Mouse (Mus musculus) embryonic facial prominence, embryonic 14.5 days (tissue): ENCODE measurements around the gene Fastkd3. TPM values are rescaled to one million over a fixed set of nuclear protein-coding genes. Genes with fewer than 3 reads are reported as not detected.
"Not testable (repeated sequence)": the region's sequence is repeated elsewhere in the genome, so short reads cannot be mapped to it uniquely, and the experiment has no call there.

Experiments
- ATAC-seq: fragments of 200-750 bp; cut with Nextera tagmentation; 2 replicates; pipeline ENCODE4 v1.8.0; 2017; ENCODE audit warnings: low read depth, moderate number of reproducible peaks, moderate TSS enrichment
- DNase-seq: peaks from one replicate; pipeline ENCODE4 v3.0.0-alpha.2; 2015; ENCODE audit warnings: low spot score
- H3K27ac ChIP-seq: fragments of 300-500 bp; sonication (generic); replicated peaks from 2 replicates; pipeline ENCODE4 v1.5.1; 2014; ENCODE audit warnings: low read depth, mild to moderate bottlenecking, low read length, moderate library complexity
- H3K27me3 ChIP-seq: fragments of 300-500 bp; sonication (generic); replicated peaks from 2 replicates; pipeline ENCODE4 v1.6.1; 2014; ENCODE audit warnings: low read length; ENCODE audit not compliant: control insufficient read depth, insufficient read depth
- H3K36me3 ChIP-seq: fragments of 300-500 bp; sonication (generic); 2 replicates; pipeline ENCODE4 v1.6.1; 2014; ENCODE audit warnings: low read length, mixed read lengths; ENCODE audit not compliant: control insufficient read depth, insufficient read depth
- H3K4me1 ChIP-seq: fragments of 300-500 bp; sonication (generic); 2 replicates; pipeline ENCODE4 v1.6.1; 2014; ENCODE audit warnings: antibody characterized with exemption, low read length; ENCODE audit not compliant: control insufficient read depth, insufficient read depth
- H3K4me2 ChIP-seq: fragments of 300-500 bp; sonication (generic); 2 replicates; pipeline ENCODE4 v1.6.1; 2014; ENCODE audit warnings: low read depth, mild to moderate bottlenecking, low read length, moderate library complexity, mixed read lengths
- H3K4me3 ChIP-seq: fragments of 300-500 bp; sonication (generic); 2 replicates; pipeline ENCODE4 v1.5.1; 2014; ENCODE audit warnings: low read depth, mild to moderate bottlenecking, low read length
- H3K9ac ChIP-seq: fragments of 300-500 bp; sonication (generic); 2 replicates; pipeline ENCODE4 v1.6.1; 2014; ENCODE audit warnings: low read depth, mild to moderate bottlenecking, low read length, moderate library complexity, mixed read lengths
- H3K9me3 ChIP-seq: fragments of 300-500 bp; sonication (generic); 2 replicates; pipeline ENCODE4 v1.6.1; 2016; ENCODE audit warnings: low read length; ENCODE audit not compliant: control insufficient read depth
- WGBS: fragments of 180-500 bp; shearing (Covaris S2); extraction: QIAGEN DNeasy Blood & Tissue Kit; methylation state at CpG from one replicate; pipeline ENCODE4 v1.1.7; 2014; 5-methylcytosine and 5-hydroxymethylcytosine counted together
- polyA plus RNA-seq: library from polyadenylated mRNA; unstranded; fragments of >200 nt; fragmentation: Nextera tagmentation; extraction: Ambion mirVana; gene quantifications from 2 replicates; pipeline ENCODE4 v1.2.1, GENCODE M21; 2014

The Fastkd3 gene
- 25.1 and 27.1 TPM in 2 replicates for polyA plus RNA-seq

GRCm38 (mm10) chr13:68581747-68582516 is at the start of gene Fastkd3, which contains the start of gene Mtrr:
Gene Fastkd3, plus strand, starts transcription at chr13:68582234.
Gene Mtrr, minus strand, starts transcription at chr13:68582149.
- ATAC-seq, result peak; percentile 100
- Histone ChIP-seq H3K9ac (peak within 1 kb of the TSS; percentile 85), H3K9me3 (no peaks in the 10 kb centered on the region), H3K4me1 (peaks cover 6% of the 10 kb centered on the region; the same call in 1 of the 2 replicates), H3K4me2 (peak within 1 kb of the TSS; percentile 94), H3K27ac (peak within 1 kb of the TSS; percentile 81), H3K36me3 (peaks cover 44% of the 10 kb centered on the region), H3K4me3 (peak within 1 kb of the TSS; percentile 87), H3K27me3 (no peaks in the 10 kb centered on the region)
- WGBS, result under 1% methylated on average over 58 of the region's 81 CpGs
- DNase-seq, result peak; percentile 98

- H3K36me3 ChIP-seq, H3K4me2 ChIP-seq, H3K9ac ChIP-seq, H3K27me3 ChIP-seq, DNase-seq, H3K4me1 ChIP-seq, H3K9me3 ChIP-seq, ATAC-seq, H3K4me3 ChIP-seq, H3K27ac ChIP-seq: not testable (repeated sequence)
- 29% methylated on average over 4 of the region's 6 CpGs for WGBS
Observed at GRCm38 (mm10) chr13:68553391-68553790, 28.6 kb upstream of the Fastkd3 start.

GRCm38 (mm10) chr13:68568110-68568509 is 13.9 kb upstream of the Fastkd3 start:
- no peak overlapping the region for H3K9ac ChIP-seq
- DNase-seq, result no peak
- H3K27ac ChIP-seq, result no peak overlapping the region
- 95% methylated on average over 9 of the region's 9 CpGs for WGBS
- no peak for ATAC-seq
- no peaks in the 10 kb centered on the region for H3K27me3 ChIP-seq
- no peak overlapping the region for H3K4me2 ChIP-seq
- no peak overlapping the region for H3K4me3 ChIP-seq
- H3K36me3 ChIP-seq, result peaks cover 79% of the 10 kb centered on the region
- H3K9me3 ChIP-seq, result no peaks in the 10 kb centered on the region
- no peaks in the 10 kb centered on the region for H3K4me1 ChIP-seq

- no peak overlapping the region for H3K27ac ChIP-seq
- H3K4me2 ChIP-seq, result no peak overlapping the region
- no peak overlapping the region for H3K4me3 ChIP-seq
- H3K9ac ChIP-seq, result no peak overlapping the region
- H3K4me1 ChIP-seq, result no peaks in the 10 kb centered on the region
- no peaks in the 10 kb centered on the region for H3K27me3 ChIP-seq
- 90% methylated on average over 11 of the region's 11 CpGs for WGBS
- H3K36me3 ChIP-seq, result peaks cover 75% of the 10 kb centered on the region
- ATAC-seq, result no peak
- no peak for DNase-seq
- no peaks in the 10 kb centered on the region for H3K9me3 ChIP-seq
Observed at GRCm38 (mm10) chr13:68568548-68568947, 13.5 kb upstream of the Fastkd3 start.

GRCm38 (mm10) chr13:68569589-68570336 is 12.3 kb upstream of the Fastkd3 start:
- no peaks in the 10 kb centered on the region for H3K27me3 ChIP-seq
- peak; percentile 78 for DNase-seq
- H3K36me3 ChIP-seq, result peaks cover 67% of the 10 kb centered on the region
- H3K9ac ChIP-seq, result no peak overlapping the region
- no peak overlapping the region for H3K4me2 ChIP-seq
- WGBS, result 69% methylated on average over 17 of the region's 17 CpGs
- H3K27ac ChIP-seq, result no peak overlapping the region
- H3K4me1 ChIP-seq, result no peaks in the 10 kb centered on the region
- no peaks in the 10 kb centered on the region for H3K9me3 ChIP-seq
- ATAC-seq, result no peak
- no peak overlapping the region for H3K4me3 ChIP-seq

GRCm38 (mm10) chr13:68572247-68572646 is 9.8 kb upstream of the Fastkd3 start:
- 86% methylated on average over 19 of the region's 19 CpGs for WGBS
- H3K4me3 ChIP-seq, result no peak overlapping the region
- DNase-seq, result no peak

GRCm38 (mm10) chr13:68572966-68573913 is 8.8 kb upstream of the Fastkd3 start:
- H3K4me1 ChIP-seq, result no peaks in the 10 kb centered on the region
- H3K9me3 ChIP-seq, result no peaks in the 10 kb centered on the region
- peaks cover 55% of the 10 kb centered on the region; the same call in 1 of the 2 replicates for H3K36me3 ChIP-seq
- no peak overlapping the region for H3K4me3 ChIP-seq
- 57% methylated on average over 10 of the region's 10 CpGs for WGBS
- DNase-seq (peak; percentile 62), ATAC-seq (peak; percentile 66)
- no peak overlapping the region for H3K4me2 ChIP-seq
- H3K9ac ChIP-seq, result no peak overlapping the region
- H3K27ac ChIP-seq, result peak overlapping the region; percentile 52; the same call in 1 of the 2 replicates
- no peaks in the 10 kb centered on the region for H3K27me3 ChIP-seq

More at GRCm38 (mm10) chr13:68572247-68572646, 9.8 kb upstream of the Fastkd3 start:
- Histone ChIP-seq H3K9me3 (no peaks in the 10 kb centered on the region), H3K36me3 (peaks cover 63% of the 10 kb centered on the region), H3K27ac (no peak overlapping the region), H3K4me1 (no peaks in the 10 kb centered on the region), H3K27me3 (no peaks in the 10 kb centered on the region), H3K4me2 (no peak overlapping the region), H3K9ac (no peak overlapping the region)
- no peak for ATAC-seq

- Histone ChIP-seq H3K27ac (no peak overlapping the region), H3K9ac (no peak overlapping the region), H3K4me1 (no peaks in the 10 kb centered on the region), H3K9me3 (no peaks in the 10 kb centered on the region), H3K36me3 (peaks cover 56% of the 10 kb centered on the region; the same call in 1 of the 2 replicates), H3K4me2 (no peak overlapping the region), H3K27me3 (no peaks in the 10 kb centered on the region), H3K4me3 (no peak overlapping the region)
- DNase-seq (no peak), ATAC-seq (no peak)
- WGBS, result 74% methylated on average over 4 of the region's 4 CpGs
Observed at GRCm38 (mm10) chr13:68574398-68574797, 7.6 kb upstream of the Fastkd3 start.
